Comparison of ENCODE assay signal across 21 mouse cellular contexts in genomic region chr1:86182004-86182709, GRCm38 (mm10). TPM values are rescaled to one million over a fixed set of nuclear protein-coding genes. Genes with fewer than 3 reads are reported as not detected.
DNase-seq lines count a peak whose midpoint lies in the region; ATAC-seq and TF ChIP-seq lines count a peak whose summit lies in the region.
"Had no signal": no experiment of that assay in that cellular context is flagged by ENCODE, and none has a peak within 500 bp of the region (broad histone marks: within the 10 kb centered on the region; RNA-seq: fewer than 3 reads in every experiment).

No protein-coding gene starts in this region.

- peaks cover 4% of the 10 kb centered on the region; the same call in 1 of the 2 replicates for H3K36me3 ChIP-seq in lung, embryonic 14.5 days (ENCODE audit: insufficient read depth)
- no peaks in the 10 kb centered on the region; the same call in 1 of the 2 replicates for H3K36me3 ChIP-seq in liver, embryonic 12.5 days
- no peaks in the 10 kb centered on the region for H3K36me3 ChIP-seq in heart, adult 2 months (ENCODE audit: control insufficient read depth, insufficient read depth, low read length)

- H3K9ac ChIP-seq in lung, embryonic 14.5 days = no peak overlapping the region
- H3K9ac ChIP-seq in liver, embryonic 12.5 days = 0 out of 2 replicates have a peak overlapping the region, but pooled peaks have one; percentile 12
- H3K9ac ChIP-seq in heart, adult 2 months (ENCODE audit: low read depth, low read length) = no peak overlapping the region
- H3K9ac ChIP-seq: embryonic facial prominence, embryonic 15.5 days; forebrain, embryonic 12.5 days; heart, embryonic 12.5 days; hindbrain, embryonic 13.5 days had no signal

- no peak for TF ChIP-seq EP300 in heart, adult 2 months (IDR thresholded peaks at IDR 0.05; ENCODE audit: insufficient read depth, low read depth, low read length)

- ATAC-seq in lung, embryonic 14.5 days (ENCODE audit: insufficient read depth) = no peak
- peak; percentile 75 for ATAC-seq in liver, embryonic 12.5 days
- ATAC-seq in megakaryocyte-erythroid progenitor cell, adult 5-6 weeks (replicated peaks; ENCODE audit: low FRiP score, low TSS enrichment, poor library complexity, severe bottlenecking) = peak; percentile 62
- ATAC-seq: inflammation-experienced regulatory T-cells, adult 6 months had no signal

- no peaks in the 10 kb centered on the region for H3K4me1 ChIP-seq in lung, embryonic 14.5 days (ENCODE audit: insufficient read depth)
- H3K4me1 ChIP-seq in liver, embryonic 12.5 days = peaks cover 19% of the 10 kb centered on the region
- no peaks in the 10 kb centered on the region for H3K4me1 ChIP-seq in heart, adult 2 months (ENCODE audit: control insufficient read depth, insufficient read depth, low read length)
- H3K4me1 ChIP-seq: embryonic facial prominence, embryonic 15.5 days; forebrain, embryonic 12.5 days; heart, embryonic 12.5 days; hindbrain, embryonic 13.5 days; midbrain, embryonic 10.5 days had no signal

- DNase-seq in lung, embryonic 14.5 days = no peak
- no peak for DNase-seq in lung, postnatal 10 days
- DNase-seq in c-Kit-positive CD71-positive TER-119-negative erythroid progenitor cells, embryonic 14.5 days (ENCODE audit: low read depth) = peak; percentile 45
- DNase-seq in adipocyte (ENCODE audit: low spot score) = no peak
- no peak for DNase-seq in heart, adult 2 months
- DNase-seq: B cell, adult 2 months; kidney, adult 9 months; right cerebral cortex, postnatal 25 days had no signal

- H3K9me3 ChIP-seq in lung, embryonic 14.5 days (ENCODE audit: low read depth, low read length) = no peaks in the 10 kb centered on the region
- no peaks in the 10 kb centered on the region for H3K9me3 ChIP-seq in liver, embryonic 12.5 days (replicated peaks)
- H3K9me3 ChIP-seq: embryonic facial prominence, embryonic 15.5 days; forebrain, embryonic 12.5 days; heart, embryonic 12.5 days; hindbrain, embryonic 13.5 days; midbrain, embryonic 10.5 days had no signal

- no peak overlapping the region for H3K4me2 ChIP-seq in lung, embryonic 14.5 days
- peak overlapping the region; percentile 11; the same call in 1 of the 2 replicates for H3K4me2 ChIP-seq in liver, embryonic 12.5 days
- H3K4me2 ChIP-seq: embryonic facial prominence, embryonic 15.5 days; forebrain, embryonic 12.5 days; heart, embryonic 12.5 days; hindbrain, embryonic 13.5 days had no signal

- H3K27ac ChIP-seq in lung, embryonic 14.5 days (ENCODE audit: low read depth) = peak overlapping the region; percentile 37; the same call in 1 of the 2 replicates
- peak overlapping the region; percentile 61 for H3K27ac ChIP-seq in liver, embryonic 12.5 days
- no peak overlapping the region for H3K27ac ChIP-seq in heart, adult 2 months
- H3K27ac ChIP-seq: embryonic facial prominence, embryonic 15.5 days; forebrain, embryonic 12.5 days; hindbrain, embryonic 13.5 days; left cerebral cortex, adult 2 months; midbrain, embryonic 10.5 days had no signal

- intact Hi-C loops in heart, adult 2 months (cut with DNase I) = no loop called here

- no peak overlapping the region for H3K4me3 ChIP-seq in lung, embryonic 14.5 days (ENCODE audit: low read depth, low read length)
- no peak overlapping the region for H3K4me3 ChIP-seq in liver, embryonic 12.5 days
- no peak overlapping the region for H3K4me3 ChIP-seq in heart, adult 2 months
- H3K4me3 ChIP-seq: embryonic facial prominence, embryonic 15.5 days; forebrain, embryonic 12.5 days; heart, embryonic 12.5 days; hindbrain, embryonic 13.5 days; left cerebral cortex, adult 2 months; midbrain, embryonic 10.5 days had no signal

- no peak for TF ChIP-seq CTCF in lung, embryonic 14.5 days (IDR thresholded peaks at IDR 0.05; ENCODE audit: low read depth)
- TF ChIP-seq CTCF in heart, adult 2 months (IDR thresholded peaks at IDR 0.05) = no peak

- no peaks in the 10 kb centered on the region for H3K79me2 ChIP-seq in heart, adult 2 months (replicated peaks; ENCODE audit: control insufficient read depth, insufficient read depth, low read length)

- 55% methylated on average over 5 of the region's 5 CpGs for WGBS in lung, embryonic 14.5 days
- 49% methylated on average over 5 of the region's 5 CpGs for WGBS in liver, embryonic 12.5 days (ENCODE audit: insufficient replicate concordance)
- 74% methylated on average over 5 of the region's 5 CpGs for WGBS in heart, adult 2 months

- TF ChIP-seq POLR2A in heart, adult 2 months (IDR thresholded peaks at IDR 0.05; ENCODE audit: insufficient read depth, low read depth, low read length) = no peak

- H3K27me3 ChIP-seq in lung, embryonic 14.5 days (ENCODE audit: insufficient read depth, low read length) = no peaks in the 10 kb centered on the region
- no peaks in the 10 kb centered on the region for H3K27me3 ChIP-seq in liver, embryonic 12.5 days (replicated peaks)
- H3K27me3 ChIP-seq in heart, adult 2 months (ENCODE audit: control insufficient read depth, insufficient read depth, low read length) = no peaks in the 10 kb centered on the region
- H3K27me3 ChIP-seq: embryonic facial prominence, embryonic 15.5 days; forebrain, embryonic 12.5 days; heart, embryonic 12.5 days; hindbrain, embryonic 13.5 days had no signal

RNA-seq across cellular contexts. Expression of gene Armc9, which starts 27.6 kb away (rescaled TPM):
- 22.3 and 28.2 TPM in 2 replicates for polyA plus RNA-seq in lung, embryonic 14.5 days (2014; fragmentation: Nextera tagmentation; extraction: Ambion mirVana)
- polyA plus RNA-seq in liver, embryonic 12.5 days (2016; fragmentation: Nextera tagmentation; extraction: Ambion mirVana) = 15.2 and 16.9 TPM in 2 replicates
- 25.4 and 25.8 TPM in 2 replicates for total RNA-seq in megakaryocyte-erythroid progenitor cell, adult 5-6 weeks (2014; fragmentation: Nextera tagmentation)
- 8.8 and 17.1 TPM in 2 replicates for total RNA-seq in megakaryocyte-erythroid progenitor cell, adult 5-6 weeks (2017)
- total RNA-seq in heart, adult 2 months (2021) = 1 to 10 TPM; 3.5 TPM
- polyA plus RNA-seq in heart, adult 2 months (2012; rRNA removed) = 1.6 and 2.4 TPM in 2 replicates

RNA-seq across cellular contexts. Expression of gene Gm21972, which starts 48.7 kb away (rescaled TPM):
- not detected in 2 replicates for polyA plus RNA-seq in lung, embryonic 14.5 days (2014; fragmentation: Nextera tagmentation; extraction: Ambion mirVana)
- polyA plus RNA-seq in liver, embryonic 12.5 days (2016; fragmentation: Nextera tagmentation; extraction: Ambion mirVana) = 0.30 TPM in 1 of 2 replicates, not detected in the other
- total RNA-seq in megakaryocyte-erythroid progenitor cell, adult 5-6 weeks (2014; fragmentation: Nextera tagmentation) = 0.46 and 4.8 TPM in 2 replicates
- total RNA-seq in megakaryocyte-erythroid progenitor cell, adult 5-6 weeks (2017) = 12.3 and 36.2 TPM in 2 replicates
- under 1 TPM in 1 of 2 experiments, not detected in 1; 0.57 TPM for total RNA-seq in heart, adult 2 months (2021)
- polyA plus RNA-seq in heart, adult 2 months (2012; rRNA removed) = not detected in 2 replicates
- total RNA-seq: gastrocnemius, adult 8-10 months; neutrophil, adult 5-6 weeks had no signal
- polyA plus RNA-seq: embryonic facial prominence, embryonic 15.5 days; inflammation-experienced regulatory T-cells, adult 6 months; limb, embryonic 11.5 days; stomach, embryonic 16.5 days had no signal
